8 mouse cellular contexts compared by ENCODE assay signal in the genomic region with DNA sequence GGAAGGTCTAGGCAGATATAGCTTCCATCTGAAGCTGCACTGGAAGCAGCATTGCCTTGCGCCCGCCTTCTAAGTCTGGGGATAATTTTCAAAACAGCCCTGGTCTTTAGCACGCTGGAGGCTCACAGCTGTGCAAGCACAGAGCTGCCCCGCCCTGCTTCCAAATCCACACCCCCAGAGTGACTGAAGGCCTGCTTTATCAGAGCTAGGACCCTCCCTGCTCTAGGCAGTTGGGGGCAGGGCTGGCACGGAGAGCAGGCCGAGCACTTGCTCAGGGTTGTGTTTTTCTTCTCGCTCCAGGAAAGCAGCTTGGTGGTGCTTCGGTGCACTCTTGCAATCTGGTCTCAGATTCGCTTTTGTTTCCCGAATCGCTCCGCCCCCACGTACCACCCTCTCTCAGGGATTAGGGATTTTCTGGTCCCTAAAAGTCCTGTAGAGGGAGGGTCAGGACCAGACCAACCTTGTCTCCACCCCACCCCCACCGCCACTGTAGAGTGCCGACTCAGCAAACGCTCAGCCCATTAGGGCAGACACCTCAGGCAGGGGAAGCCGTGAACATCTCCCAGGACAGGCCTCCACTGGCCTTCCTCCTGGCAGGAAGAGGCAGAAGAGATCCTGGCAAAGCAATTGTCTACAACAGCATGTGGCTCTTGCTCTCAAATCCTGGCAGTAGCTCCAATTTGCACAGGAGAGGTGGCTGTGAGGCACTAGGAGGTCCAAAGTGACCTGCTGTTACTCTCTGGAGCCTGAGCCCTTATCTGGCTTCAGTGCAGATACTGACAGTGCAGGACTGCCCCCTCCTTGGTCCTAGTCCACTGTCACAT. TPM values are rescaled to one million over a fixed set of nuclear protein-coding genes. Genes with fewer than 3 reads are reported as not detected.
A peak's percentile ranks its signal among the peaks of the same experiment; 100 is the strongest.
DNase-seq lines count a peak whose midpoint lies in the region; ATAC-seq lines count a peak whose summit lies in the region.

No protein-coding gene starts in this region.

- peak; percentile 76 for DNase-seq in urinary bladder, postnatal 14 days (ENCODE audit: low spot score)
- no peak for DNase-seq in urinary bladder, postnatal 25 days (ENCODE audit: low spot score)
- peak; percentile 85 for DNase-seq in embryo, embryonic 10.5 days (ENCODE audit: low spot score)
- peak; percentile 70 for DNase-seq in gastrocnemius, postnatal 25 days
- DNase-seq in liver, result peak; percentile 79
- DNase-seq in neural tube, embryonic 10.5 days (ENCODE audit: extremely low spot score, low spot score), result peak; percentile 72

- no peaks in the 10 kb centered on the region for H3K9me3 ChIP-seq in intestine, embryonic 16.5 days (ENCODE audit: control insufficient read depth, low read length)

- H3K9ac ChIP-seq in intestine, embryonic 16.5 days (ENCODE audit: low read depth, low read length), result peak overlapping the region; percentile 58

- ATAC-seq in intestine, embryonic 16.5 days, result peak; percentile 87
- no peak for ATAC-seq in inflammation-experienced regulatory T-cells, adult 6 months

- H3K36me3 ChIP-seq in intestine, embryonic 16.5 days (ENCODE audit: control insufficient read depth, insufficient read depth, low read length), result no peaks in the 10 kb centered on the region

- no peaks in the 10 kb centered on the region for H3K27me3 ChIP-seq in intestine, embryonic 16.5 days (replicated peaks; ENCODE audit: control insufficient read depth, insufficient read depth, low read length)

- WGBS in intestine, embryonic 16.5 days, result 2% methylated on average over 17 of the region's 17 CpGs

- peak overlapping the region; percentile 23 for H3K4me3 ChIP-seq in intestine, embryonic 16.5 days (ENCODE audit: low read length)

- H3K4me1 ChIP-seq in intestine, embryonic 16.5 days (ENCODE audit: control insufficient read depth, insufficient read depth, low read length), result peaks cover 52% of the 10 kb centered on the region

- H3K27ac ChIP-seq in intestine, embryonic 16.5 days (ENCODE audit: low read length), result peak overlapping the region; percentile 90

- H3K4me2 ChIP-seq in intestine, embryonic 16.5 days (ENCODE audit: low read depth, low read length), result peak overlapping the region; percentile 65

RNA-seq across cellular contexts. Expression of gene Sema4c, which starts 22.4 kb away (rescaled TPM):
- total RNA-seq in gastrocnemius, postnatal 25 days (2021), result 1 to 10 TPM; 5.1 to 6.0 TPM
- 7.4 and 7.9 TPM in 2 replicates for polyA plus RNA-seq in intestine, embryonic 16.5 days (2015; fragmentation: Nextera tagmentation; extraction: Ambion mirVana)
- polyA plus RNA-seq in inflammation-experienced regulatory T-cells, adult 6 months (2017; shearing (Covaris generic)), result under 1 TPM in 1 of 3 experiments, not detected in 2; 0.33 TPM

RNA-seq across cellular contexts. Expression of gene Ankrd39, which starts 33.4 kb away (rescaled TPM):
- 1 to 10 TPM; 7.7 to 8.2 TPM for total RNA-seq in gastrocnemius, postnatal 25 days (2021)
- polyA plus RNA-seq in intestine, embryonic 16.5 days (2015; fragmentation: Nextera tagmentation; extraction: Ambion mirVana), result 23.6 and 26.8 TPM in 2 replicates
- 10 to 100 TPM; 17.5 to 24.1 (median 23.2) TPM for polyA plus RNA-seq in inflammation-experienced regulatory T-cells, adult 6 months (2017; shearing (Covaris generic))

RNA-seq across cellular contexts. Expression of gene Gm42417, which starts 41.4 kb away (rescaled TPM):
- total RNA-seq in gastrocnemius, postnatal 25 days (2021), result 1,000 to 10,000 TPM in 1 of 2 experiments, 100 to 1,000 TPM in 1; 766 to 1,527 TPM
- 0.37 TPM in 1 of 2 replicates, not detected in the other for polyA plus RNA-seq in intestine, embryonic 16.5 days (2015; fragmentation: Nextera tagmentation; extraction: Ambion mirVana)
- 1 to 10 TPM in 1 of 3 experiments, not detected in 2; 2.4 TPM for polyA plus RNA-seq in inflammation-experienced regulatory T-cells, adult 6 months (2017; shearing (Covaris generic))

RNA-seq across cellular contexts. Expression of gene Ankrd23, which starts 43.9 kb away (rescaled TPM):
- 1,000 to 10,000 TPM; 1,576 to 3,128 TPM for total RNA-seq in gastrocnemius, postnatal 25 days (2021)
- 12.7 and 14.6 TPM in 2 replicates for polyA plus RNA-seq in intestine, embryonic 16.5 days (2015; fragmentation: Nextera tagmentation; extraction: Ambion mirVana)
- 10 to 100 TPM; 35.1 to 58.4 (median 36.4) TPM for polyA plus RNA-seq in inflammation-experienced regulatory T-cells, adult 6 months (2017; shearing (Covaris generic))
